Mouse (Mus musculus): ENCODE measurements at regions not wholly inside any gene's neighbourhood (a gene's known extent, or its start where the extent isn't known, plus 50 kb on each side); places are given as distances from the start of the nearest gene placed in this dataset.

- DNase-seq, result no peak
These were observed 272.1 kb downstream of the Gm9195 start for GRCm38 (mm10) chr14:72219523-72219922.

- peak; percentile 74 to 78 for DNase-seq
These were observed 291.3 kb downstream of the Gm9195 start for GRCm38 (mm10) chr14:72200307-72200706.

GRCm38 (mm10) chr14:72199900-72200299, 291.7 kb downstream of the Gm9195 start:
- peak; percentile 18 to 39 for DNase-seq

DNA sequence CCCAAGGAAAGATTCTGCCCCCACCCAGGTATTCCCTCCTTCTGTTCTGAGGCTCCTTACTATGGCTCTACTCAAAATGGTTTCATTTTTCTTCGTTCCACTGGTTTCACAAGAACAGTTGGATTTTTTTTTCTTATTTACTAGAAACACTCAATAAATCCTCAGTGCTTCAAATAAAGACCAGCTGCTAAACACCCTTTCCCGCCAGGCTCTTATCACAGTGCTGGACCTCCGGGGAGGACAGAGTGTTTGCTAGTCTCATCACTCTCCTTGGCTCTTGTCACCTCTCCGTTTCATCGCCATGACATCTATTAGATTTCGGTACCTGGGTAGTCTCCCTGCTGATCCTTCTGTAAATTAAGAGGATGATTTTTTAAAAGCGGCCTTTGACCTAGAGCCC, 293.7 kb downstream of the Gm9195 start:
- peak; percentile 18 to 32 for DNase-seq

- peak; percentile 60 to 63 for DNase-seq
These were observed 304.2 kb downstream of the Gm9195 start for GRCm38 (mm10) chr14:72187329-72187984.

GRCm38 (mm10) chr14:72175751-72176150, 315.9 kb downstream of the Gm9195 start:
- no peak for DNase-seq

DNA sequence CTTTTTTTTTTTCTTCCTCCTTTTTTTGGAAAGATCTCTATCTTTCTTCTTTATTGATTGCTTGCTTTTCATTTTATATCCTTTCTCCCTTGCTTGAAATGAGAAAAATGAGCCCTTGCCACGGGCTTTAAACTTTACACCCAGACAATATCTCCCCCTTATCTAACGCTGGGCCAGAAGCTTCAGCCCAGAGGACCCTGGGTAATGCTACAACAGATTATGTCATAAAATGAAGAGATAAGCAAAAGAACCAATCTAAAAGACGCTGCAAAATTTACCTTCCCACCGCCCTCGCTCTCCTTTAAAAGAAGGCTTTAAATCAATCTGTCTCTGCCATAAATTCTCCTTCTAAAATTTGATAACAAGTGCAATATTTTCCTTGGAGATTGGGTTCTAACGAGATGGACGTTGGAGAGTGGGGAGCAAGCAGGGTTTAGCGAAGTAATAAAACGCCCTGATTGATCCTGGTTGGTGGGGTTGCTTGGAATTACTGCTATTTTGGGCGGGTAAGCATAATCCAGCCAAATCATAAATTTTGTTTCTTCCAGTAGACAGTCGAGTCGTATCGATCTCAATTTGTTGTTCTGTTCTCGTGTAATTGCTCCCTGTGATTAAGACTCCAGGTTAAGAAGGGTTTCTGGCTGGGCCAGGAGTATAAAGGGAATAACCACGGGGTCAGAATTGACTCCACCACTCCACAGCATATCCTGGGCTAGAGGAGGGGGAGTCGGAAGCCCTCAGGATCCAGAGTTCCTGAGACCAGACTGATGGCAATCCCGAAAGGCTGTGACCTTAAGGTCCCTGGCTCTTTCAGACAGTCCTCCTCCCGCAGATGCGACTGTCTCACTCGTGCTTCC, 318.9 kb downstream of the Gm9195 start:
- DNase-seq, result no peak

- no peak for DNase-seq
These were observed 319.9 kb downstream of the Gm9195 start for GRCm38 (mm10) chr14:72171777-72172176.

GRCm38 (mm10) chr14:72158537-72159323, 332.9 kb downstream of the Gm9195 start:
- DNase-seq, result peak; percentile 42 to 50

DNA sequence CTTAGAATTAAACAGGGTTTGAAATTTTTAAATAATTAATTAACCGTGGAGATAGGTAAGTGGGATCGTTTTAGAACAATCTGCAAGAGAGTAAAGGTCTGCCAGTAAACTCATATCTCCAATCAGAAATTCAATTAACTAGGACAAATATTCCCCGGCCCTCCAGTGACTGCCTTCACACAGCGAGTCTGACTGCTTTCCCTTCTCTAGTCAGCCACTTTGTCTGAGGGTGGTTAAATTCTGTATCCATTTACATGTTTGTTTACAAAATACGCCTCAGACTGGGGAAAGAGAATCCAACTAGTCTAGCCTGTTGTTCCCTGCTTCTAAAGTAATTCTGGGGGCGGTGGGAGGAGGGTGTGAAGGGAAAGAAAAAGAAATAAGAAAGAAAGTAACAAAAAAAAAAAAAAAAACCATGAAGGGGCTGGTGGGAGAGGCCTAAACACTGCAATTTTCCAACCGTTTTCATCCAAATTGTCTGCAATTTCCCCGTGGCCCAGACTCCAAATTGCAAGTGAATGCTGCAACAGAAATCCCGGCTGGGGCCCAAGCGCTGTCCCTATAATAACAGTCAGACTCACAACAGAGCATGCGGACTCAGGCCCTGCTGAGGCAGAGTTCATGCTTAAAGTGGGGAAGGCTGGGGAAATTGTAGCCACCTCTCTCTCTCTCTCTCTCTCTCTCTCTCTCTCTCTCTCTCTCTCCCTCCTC, 336.3 kb downstream of the Gm9195 start:
- peak in 1 of 2 experiments; percentile 9 for DNase-seq

GRCm38 (mm10) chr14:72151676-72152075, 340.0 kb downstream of the Gm9195 start:
- no peak for DNase-seq

DNA sequence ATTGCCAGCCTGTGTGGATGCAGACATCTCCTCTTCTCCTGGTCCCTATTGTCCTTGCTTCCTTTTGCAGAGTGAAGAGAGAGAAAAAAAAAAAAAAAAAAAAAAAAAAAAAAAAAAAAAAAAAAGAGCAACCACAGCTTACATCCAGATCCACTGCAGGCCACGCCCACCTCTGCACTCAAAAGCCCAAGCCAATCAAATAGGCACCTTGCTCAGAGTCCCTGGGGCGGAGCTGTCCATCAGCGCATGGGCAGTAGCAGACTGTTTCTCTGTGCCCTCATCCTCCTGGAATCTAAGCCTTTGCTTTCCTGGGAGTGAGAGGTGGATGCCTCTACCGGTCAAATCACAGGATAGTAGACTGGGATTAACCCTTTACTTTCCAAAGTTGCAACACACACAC, 342.2 kb downstream of the Gm9195 start:
- peak; percentile 49 to 71 for DNase-seq

GRCm38 (mm10) chr14:72148886-72149285, 342.8 kb downstream of the Gm9195 start:
- no peak for DNase-seq

DNA sequence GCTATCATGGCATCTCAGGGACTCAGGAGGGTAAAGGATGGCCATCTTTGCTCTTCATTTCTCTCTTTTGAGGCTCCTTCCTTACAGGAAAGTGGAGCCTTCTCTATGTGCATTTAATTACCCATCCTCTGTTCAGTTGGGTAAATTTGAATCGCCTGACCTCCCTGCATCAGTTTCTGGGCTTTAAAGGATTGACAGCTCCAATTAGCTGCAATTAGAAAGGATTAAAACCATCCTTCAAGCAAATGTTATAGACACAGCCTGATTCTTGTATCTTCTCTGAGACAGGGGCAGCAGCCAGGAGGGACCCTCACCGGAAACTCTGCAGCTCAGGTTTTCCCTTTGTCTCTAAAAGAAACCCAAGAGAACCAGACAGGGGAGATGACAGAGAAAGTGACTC, 345.3 kb downstream of the Gm9195 start:
- no peak for DNase-seq

DNA sequence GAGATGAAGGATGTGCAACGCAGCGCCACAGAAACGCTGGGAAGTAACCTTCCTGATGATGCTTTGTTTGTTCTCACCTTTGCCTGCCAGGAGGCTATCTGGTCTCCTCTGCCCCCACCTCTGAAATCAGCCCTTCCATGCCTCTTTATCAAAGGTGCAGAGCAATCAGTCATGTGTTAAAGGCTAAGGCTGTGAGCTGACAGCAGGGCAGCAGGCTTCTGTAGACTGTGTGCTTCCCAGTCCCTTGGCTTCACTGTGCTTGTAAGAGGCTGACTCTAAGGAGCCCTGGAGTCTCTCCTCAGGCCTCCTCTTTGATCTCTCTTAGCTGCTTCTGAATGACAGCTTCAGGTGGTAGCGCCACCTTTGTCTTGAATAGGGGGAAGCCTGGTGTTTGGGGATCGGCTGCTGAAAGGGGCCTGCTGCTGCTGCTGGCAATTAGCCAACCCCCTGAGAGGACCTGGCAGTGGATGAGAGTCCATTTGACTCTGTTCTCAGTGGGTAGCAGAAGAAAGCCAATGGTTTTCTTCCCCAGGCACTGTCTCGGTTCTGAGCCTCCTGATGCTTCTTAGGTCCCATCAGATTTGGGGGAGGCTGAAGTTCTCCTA, 348.7 kb downstream of the Gm9195 start:
- peak; percentile 12 to 21 for DNase-seq

DNA sequence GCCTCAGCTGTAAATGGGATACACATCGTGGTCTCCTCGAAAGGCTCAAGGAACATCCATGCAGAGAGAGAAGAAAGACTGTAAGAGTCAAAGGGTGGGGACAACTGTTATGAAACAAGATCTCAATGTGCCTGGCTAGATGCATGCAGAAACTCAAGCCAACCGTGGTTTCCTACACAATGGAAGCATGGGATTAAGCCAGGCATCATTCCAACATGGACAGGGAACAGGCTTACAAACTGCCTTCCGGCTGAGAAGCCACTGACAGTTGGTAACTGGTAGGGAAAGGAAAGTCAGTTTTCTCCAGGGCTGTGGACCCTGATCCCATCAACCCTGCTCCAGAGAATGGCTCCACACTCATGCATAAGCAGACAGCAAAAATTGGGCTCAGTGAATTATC, 350.5 kb downstream of the Gm9195 start:
- DNase-seq, result no peak

- no peak for DNase-seq
These were observed 361.5 kb downstream of the Gm9195 start for GRCm38 (mm10) chr14:72130149-72130548.

DNA sequence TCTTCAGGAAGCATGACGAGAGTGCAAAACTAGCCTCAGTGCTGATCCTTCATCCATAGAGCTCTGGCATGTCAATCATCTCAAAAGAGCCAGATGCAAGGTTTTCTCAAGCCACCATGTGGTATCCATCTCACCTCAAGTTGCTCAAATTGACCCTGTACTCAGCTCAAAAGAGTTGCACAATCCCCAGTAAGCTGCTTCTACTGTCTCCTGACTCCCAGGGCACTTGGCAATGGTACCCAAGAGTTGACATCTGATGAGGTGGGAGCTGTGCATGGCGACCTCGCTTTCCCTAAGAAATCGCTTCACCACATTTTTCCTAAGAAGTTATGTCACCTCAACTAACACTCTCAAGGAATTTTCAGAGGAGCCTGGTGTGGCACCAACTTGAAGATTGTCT, 369.9 kb downstream of the Gm9195 start:
- DNase-seq, result no peak

DNA sequence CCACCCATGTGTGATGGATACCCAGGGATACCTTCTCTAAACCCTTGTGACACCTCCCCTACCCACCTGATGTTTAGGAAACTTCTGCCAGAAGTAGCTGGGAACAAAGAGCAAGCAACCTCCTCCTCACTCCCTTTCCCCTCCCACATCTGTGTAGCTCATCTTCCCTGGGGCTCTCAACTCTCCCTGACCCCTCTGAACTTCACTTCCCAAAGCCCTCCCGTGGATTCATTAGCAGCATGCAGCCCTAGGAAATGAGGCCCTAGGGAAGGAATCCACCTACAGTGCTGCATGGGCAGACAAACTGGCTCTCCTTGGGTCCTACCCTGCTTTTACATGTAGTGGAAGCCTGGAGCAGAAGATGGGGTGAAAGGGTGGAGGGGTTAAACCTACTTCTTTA, 370.6 kb downstream of the Gm9195 start:
- DNase-seq, result no peak

GRCm38 (mm10) chr14:72116842-72117241, 374.8 kb downstream of the Gm9195 start:
- DNase-seq, result no peak

DNA sequence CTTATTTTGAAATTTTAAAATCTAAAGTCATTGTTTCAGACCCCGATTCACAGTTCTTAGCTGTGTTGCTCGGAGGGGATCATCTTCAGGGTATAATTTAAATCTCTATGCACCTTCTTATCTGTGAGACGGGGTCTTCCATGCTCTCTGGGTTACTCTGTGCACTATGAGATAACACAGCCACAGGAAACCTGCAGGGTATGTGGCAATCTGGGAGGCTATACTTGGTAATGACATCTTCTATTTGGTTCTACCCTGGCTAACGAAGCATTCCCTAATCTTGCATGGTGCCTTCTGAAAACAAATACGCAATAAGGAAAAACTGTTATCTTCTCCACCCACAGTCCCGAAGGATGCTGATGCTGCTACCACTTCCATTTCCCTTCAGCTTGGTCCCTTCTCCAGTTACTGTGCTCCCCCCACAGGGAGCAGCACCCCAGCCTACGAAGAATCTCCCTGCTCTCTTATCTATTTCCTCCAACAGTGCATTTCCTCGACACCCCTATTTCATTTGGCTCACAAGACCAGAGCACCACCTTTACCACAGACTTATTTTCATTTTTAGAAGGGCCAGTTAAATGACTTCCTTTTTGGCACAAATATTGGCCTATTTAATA, 378.2 kb downstream of the Gm9195 start:
- no peak for DNase-seq

GRCm38 (mm10) chr14:72110689-72111088, 380.9 kb downstream of the Gm9195 start:
- peak in 1 of 2 experiments; percentile 10 for DNase-seq

Data from kidney, postnatal 4 days (tissue).